Mouse (Mus musculus): ENCODE results near the gene Nubp2. TPM values are rescaled to one million over a fixed set of nuclear protein-coding genes. Genes with fewer than 3 reads are reported as not detected.

The Nubp2 gene
- polyA plus RNA-seq, 1 experiment from 2014 or later: 71.3 TPM

DNA sequence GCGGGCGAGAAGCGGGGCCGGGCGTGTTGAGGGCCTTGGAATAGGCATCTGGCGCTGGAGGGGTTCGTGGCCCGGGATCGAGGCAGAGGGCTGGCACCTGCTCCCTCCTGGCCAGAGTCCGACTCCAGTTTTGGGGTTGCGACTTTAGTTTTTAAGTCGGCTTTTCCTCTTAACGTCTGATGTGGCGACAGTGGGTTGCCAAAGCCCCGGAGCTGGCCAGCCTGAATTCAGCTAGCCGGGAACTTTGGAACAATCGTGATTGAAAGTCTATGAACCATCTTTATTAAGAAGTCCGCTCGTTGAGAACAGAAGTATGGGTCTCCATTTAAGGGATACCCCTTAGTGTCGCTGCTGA lies 35.4 kb downstream of the Nubp2 start:
- Histone ChIP-seq H3K27ac (peak overlapping the region; percentile 95), H3K9me3 (no peaks in the 10 kb centered on the region), H3K27me3 (peaks cover 7% of the 10 kb centered on the region), H3K4me1 (replicated peaks) (peaks cover 27% of the 10 kb centered on the region), H3K4me2 (peak overlapping the region; percentile 91), H3K36me3 (peaks cover 24% of the 10 kb centered on the region), H3K9ac (peak overlapping the region; percentile 82), H3K4me3 (peak overlapping the region; percentile 80)
- WGBS: 2% methylated on average over 20 of the region's 20 CpGs
- ATAC-seq (ENCODE audit: low FRiP score): no peak

DNA sequence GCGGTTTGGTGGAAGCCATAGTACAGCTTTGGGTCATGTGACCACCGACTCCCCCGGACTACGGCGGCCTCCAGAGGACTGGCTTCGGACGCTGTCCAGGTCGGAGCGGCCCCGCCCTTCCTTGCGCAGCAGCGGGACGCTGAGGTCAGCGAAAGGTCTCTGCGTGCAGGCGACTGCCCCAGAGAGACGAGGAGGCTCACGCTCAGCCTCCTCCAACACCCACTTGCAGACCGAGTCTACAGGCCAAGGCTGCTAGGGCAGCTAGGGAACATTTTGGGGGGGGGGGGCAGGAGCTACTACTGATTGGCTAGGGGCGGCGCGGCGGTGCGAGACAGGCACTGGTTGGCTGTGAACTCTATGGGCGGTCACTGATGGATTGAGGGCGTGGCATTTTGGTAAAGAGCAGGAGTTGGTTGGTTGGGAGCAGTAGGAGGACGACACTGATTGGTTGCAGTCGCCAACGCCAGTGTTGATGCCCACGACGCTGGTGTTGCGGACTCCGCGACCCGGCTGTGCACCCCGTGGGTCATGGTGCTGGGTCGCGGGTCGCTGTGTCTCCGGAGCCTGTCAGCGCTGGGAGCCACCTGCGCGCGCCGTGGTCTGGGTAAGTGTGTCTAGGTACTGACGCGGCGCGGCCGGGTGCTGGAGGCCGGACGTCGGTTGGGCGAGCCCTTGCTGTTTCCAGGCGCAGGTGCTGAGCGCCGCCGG lies 35.9 kb downstream of the Nubp2 start, which contains the start of gene Fahd1:
Gene Fahd1, minus strand, starts transcription at position 300 of the 708 bp plus-strand sequence.
- Histone ChIP-seq H3K9ac (peak within 1 kb of the TSS; percentile 84), H3K4me3 (peak within 1 kb of the TSS; percentile 80), H3K27me3 (peaks cover 9% of the 10 kb centered on the region), H3K4me2 (peak within 1 kb of the TSS; percentile 91), H3K9me3 (no peaks in the 10 kb centered on the region), H3K27ac (peak within 1 kb of the TSS; percentile 95), H3K4me1 (replicated peaks) (peaks cover 27% of the 10 kb centered on the region), H3K36me3 (peaks cover 18% of the 10 kb centered on the region)
- ATAC-seq (ENCODE audit: low FRiP score): peak; percentile 100
- under 1% methylated on average over 58 of the region's 58 CpGs for WGBS

DNA sequence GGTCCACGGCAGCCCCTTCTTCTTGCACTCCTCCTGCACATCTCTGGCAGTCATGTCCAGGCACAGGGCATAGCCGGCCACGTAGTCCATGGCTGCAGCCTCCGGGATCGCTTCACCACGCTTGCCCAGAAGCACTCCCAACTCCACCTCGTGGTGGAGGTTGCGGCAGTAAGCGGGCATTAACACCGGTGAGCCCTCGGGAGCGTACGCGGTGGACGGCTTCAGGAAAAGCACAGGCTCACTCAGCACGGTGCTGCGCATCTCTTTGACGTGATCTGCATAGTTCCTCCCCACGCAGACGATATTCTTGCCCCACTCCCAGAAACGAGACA lies 36.5 kb downstream of the Nubp2 start:
- Histone ChIP-seq H3K4me1 (replicated peaks) (peaks cover 27% of the 10 kb centered on the region), H3K4me3 (peak overlapping the region; percentile 80), H3K9ac (peak overlapping the region; percentile 84), H3K9me3 (no peaks in the 10 kb centered on the region), H3K4me2 (peak overlapping the region; percentile 91), H3K27me3 (peaks cover 13% of the 10 kb centered on the region), H3K27ac (peak overlapping the region; percentile 95), H3K36me3 (peaks cover 16% of the 10 kb centered on the region)
- no peak; the same call in 1 of the 2 replicates for ATAC-seq (ENCODE audit: low FRiP score)
- under 1% methylated on average over 21 of the region's 21 CpGs for WGBS

DNA sequence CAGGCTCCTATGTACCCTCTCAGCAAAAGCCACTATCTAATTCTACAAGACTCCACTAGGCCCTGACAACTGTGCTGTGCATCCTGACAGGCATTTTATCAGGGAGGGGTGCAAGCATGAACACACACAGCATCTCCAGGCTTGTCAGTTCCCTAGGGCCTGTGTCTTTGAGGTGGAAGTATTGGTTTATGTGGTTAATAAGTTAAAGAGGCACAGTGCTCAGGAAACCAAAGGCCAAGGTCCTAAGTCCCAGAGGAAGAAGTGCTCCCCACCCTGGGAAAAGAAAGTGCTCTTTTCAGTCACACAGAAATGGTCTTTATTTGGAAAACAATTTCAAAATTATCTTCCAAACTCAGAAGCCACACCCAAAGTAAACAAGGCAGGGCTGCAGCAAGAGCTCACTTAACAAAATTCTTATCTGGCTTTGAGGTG lies 37.5 kb downstream of the Nubp2 start:
- H3K4me1 ChIP-seq (replicated peaks): peaks cover 27% of the 10 kb centered on the region
- H3K27me3 ChIP-seq: peaks cover 18% of the 10 kb centered on the region
- no peak overlapping the region for H3K27ac ChIP-seq
- peak overlapping the region; percentile 29; the same call in 1 of the 2 replicates for H3K9ac ChIP-seq
- peak overlapping the region; percentile 80 for H3K4me3 ChIP-seq
- no peak for ATAC-seq (ENCODE audit: low FRiP score)
- no peaks in the 10 kb centered on the region for H3K9me3 ChIP-seq
- peaks cover 6% of the 10 kb centered on the region for H3K36me3 ChIP-seq
- peak overlapping the region; percentile 91 for H3K4me2 ChIP-seq

DNA sequence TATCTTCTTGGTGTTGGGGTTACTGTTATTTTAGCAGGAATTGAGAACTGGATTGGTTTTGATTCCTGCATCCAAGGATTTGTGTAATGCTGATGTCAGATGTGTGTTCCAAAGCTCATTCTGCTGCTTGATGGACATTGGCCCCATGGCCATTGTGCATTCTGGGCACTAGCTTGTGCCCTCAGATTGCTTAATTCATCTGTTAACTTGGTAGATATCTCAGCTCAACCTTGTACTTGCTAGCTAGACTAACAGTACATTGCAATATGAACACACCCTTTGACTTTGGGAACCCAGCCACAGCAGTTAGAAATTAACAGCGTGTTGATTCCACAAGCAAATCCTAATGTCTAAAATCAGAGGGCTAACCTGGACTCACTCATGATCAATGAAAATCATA lies 38.8 kb downstream of the Nubp2 start:
- peaks cover 27% of the 10 kb centered on the region for H3K4me1 ChIP-seq (replicated peaks)
- peaks cover 18% of the 10 kb centered on the region for H3K27me3 ChIP-seq
- 97% methylated on average over 1 of the region's 1 CpGs for WGBS
- no peak overlapping the region for H3K9ac ChIP-seq
- no peak overlapping the region for H3K4me2 ChIP-seq
- no peaks in the 10 kb centered on the region for H3K36me3 ChIP-seq
- no peak for ATAC-seq (ENCODE audit: low FRiP score)
- no peak overlapping the region for H3K4me3 ChIP-seq
- no peak overlapping the region for H3K27ac ChIP-seq
- H3K9me3 ChIP-seq: no peaks in the 10 kb centered on the region

DNA sequence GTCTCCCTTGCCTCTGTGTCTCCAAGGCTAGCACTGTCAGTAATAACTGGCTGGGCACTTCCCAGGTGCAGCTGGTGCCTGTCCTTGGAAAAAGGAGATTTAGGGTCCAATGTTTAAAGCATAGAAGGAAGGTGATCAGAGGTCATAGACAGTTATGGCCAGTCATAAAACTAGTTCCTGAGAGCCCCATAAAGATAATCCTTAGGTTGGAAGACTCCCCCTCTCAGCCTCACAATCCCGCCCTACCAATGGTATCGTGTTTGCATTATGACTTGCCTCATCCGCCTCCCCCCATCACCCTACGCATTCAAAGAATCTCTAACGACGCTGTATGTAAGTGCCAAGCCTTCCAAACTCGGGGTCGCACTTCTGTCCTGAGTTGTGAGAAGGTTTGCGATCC lies 41.6 kb downstream of the Nubp2 start:
- Histone ChIP-seq H3K27ac (no peak overlapping the region), H3K27me3 (peaks cover 25% of the 10 kb centered on the region), H3K9ac (no peak overlapping the region), H3K9me3 (no peaks in the 10 kb centered on the region), H3K4me3 (no peak overlapping the region), H3K4me2 (no peak overlapping the region), H3K36me3 (no peaks in the 10 kb centered on the region), H3K4me1 (replicated peaks) (peaks cover 14% of the 10 kb centered on the region)
- 52% methylated on average over 9 of the region's 9 CpGs for WGBS
- ATAC-seq (ENCODE audit: low FRiP score): no peak

DNA sequence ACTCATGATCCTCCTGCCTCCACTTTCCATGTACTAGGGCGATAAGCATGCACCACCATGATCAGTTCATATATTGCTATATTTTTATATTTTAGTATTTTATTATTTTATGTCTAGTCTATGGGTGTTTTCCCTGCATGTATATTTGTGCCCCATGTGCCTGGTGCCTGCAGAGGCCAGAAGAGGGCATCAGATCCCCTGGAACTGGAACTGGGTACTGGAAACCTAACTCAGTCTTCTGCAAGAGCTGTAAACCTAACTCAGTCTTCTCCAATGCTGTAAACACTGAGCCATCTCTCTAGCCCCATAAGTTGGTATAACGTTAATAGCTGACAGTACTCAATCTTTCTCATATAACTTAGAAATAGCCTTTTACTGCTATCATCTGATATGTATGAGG lies 43.5 kb downstream of the Nubp2 start:
- no peak overlapping the region for H3K27ac ChIP-seq
- no peaks in the 10 kb centered on the region for H3K9me3 ChIP-seq
- peaks cover 25% of the 10 kb centered on the region for H3K27me3 ChIP-seq
- H3K9ac ChIP-seq: no peak overlapping the region
- no peak for ATAC-seq (ENCODE audit: low FRiP score)
- no peaks in the 10 kb centered on the region for H3K36me3 ChIP-seq
- H3K4me2 ChIP-seq: no peak overlapping the region
- H3K4me3 ChIP-seq: no peak overlapping the region
- whole genome bisulfite sequencing: 55% methylated on average over 2 of the region's 2 CpGs
- peaks cover 2% of the 10 kb centered on the region; the same call in 1 of the 2 replicates for H3K4me1 ChIP-seq (replicated peaks)

DNA sequence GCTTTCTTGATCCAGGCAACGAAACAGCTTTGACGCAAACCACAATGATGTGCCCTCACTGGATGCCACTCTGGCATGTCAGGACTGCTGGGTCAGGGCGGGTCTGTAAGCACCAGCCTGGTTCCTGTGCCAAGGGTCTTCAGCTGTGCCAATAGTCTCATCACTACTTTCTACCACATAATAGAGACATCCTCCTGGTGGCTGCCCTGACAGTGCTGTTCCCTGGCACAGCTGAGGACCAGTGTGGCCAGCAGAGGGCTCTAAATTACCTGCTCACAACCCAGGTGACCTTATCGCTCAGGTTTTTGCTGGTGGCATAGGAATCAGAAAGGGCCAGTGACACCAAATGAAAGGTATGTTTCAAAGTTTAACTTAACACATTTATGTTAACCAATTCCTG lies 45.0 kb downstream of the Nubp2 start:
- Histone ChIP-seq H3K4me1 (replicated peaks) (no peaks in the 10 kb centered on the region), H3K9me3 (no peaks in the 10 kb centered on the region), H3K4me2 (no peak overlapping the region), H3K27me3 (peaks cover 27% of the 10 kb centered on the region), H3K36me3 (no peaks in the 10 kb centered on the region), H3K4me3 (no peak overlapping the region), H3K27ac (no peak overlapping the region), H3K9ac (no peak overlapping the region)
- WGBS: 56% methylated on average over 4 of the region's 4 CpGs
- no peak for ATAC-seq (ENCODE audit: low FRiP score)

DNA sequence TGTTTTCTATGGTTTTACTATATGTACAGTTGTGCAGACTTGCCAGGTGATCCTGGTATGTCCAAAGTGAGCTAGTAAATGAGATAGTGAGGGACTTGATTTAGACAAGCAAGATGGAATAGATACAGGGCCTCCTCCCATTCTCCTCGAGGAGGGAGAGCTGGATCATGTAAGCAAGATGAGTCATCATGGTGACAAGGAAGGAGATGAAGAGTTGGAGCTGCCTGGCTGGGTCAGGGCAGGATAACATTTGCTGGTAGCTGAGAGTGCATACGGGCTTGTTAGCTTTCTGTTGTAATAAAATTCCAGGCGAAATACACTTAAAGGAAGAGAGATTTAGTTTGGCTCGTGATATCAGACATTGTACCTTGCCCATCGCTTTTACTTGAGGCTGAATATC lies 45.8 kb downstream of the Nubp2 start:
- no peak overlapping the region for H3K4me2 ChIP-seq
- H3K27ac ChIP-seq: no peak overlapping the region
- ATAC-seq (ENCODE audit: low FRiP score): no peak
- no peak overlapping the region for H3K4me3 ChIP-seq
- no peaks in the 10 kb centered on the region for H3K9me3 ChIP-seq
- H3K36me3 ChIP-seq: no peaks in the 10 kb centered on the region
- H3K27me3 ChIP-seq: peaks cover 30% of the 10 kb centered on the region
- no peaks in the 10 kb centered on the region for H3K4me1 ChIP-seq (replicated peaks)
- WGBS: 66% methylated on average over 5 of the region's 5 CpGs
- no peak overlapping the region for H3K9ac ChIP-seq

DNA sequence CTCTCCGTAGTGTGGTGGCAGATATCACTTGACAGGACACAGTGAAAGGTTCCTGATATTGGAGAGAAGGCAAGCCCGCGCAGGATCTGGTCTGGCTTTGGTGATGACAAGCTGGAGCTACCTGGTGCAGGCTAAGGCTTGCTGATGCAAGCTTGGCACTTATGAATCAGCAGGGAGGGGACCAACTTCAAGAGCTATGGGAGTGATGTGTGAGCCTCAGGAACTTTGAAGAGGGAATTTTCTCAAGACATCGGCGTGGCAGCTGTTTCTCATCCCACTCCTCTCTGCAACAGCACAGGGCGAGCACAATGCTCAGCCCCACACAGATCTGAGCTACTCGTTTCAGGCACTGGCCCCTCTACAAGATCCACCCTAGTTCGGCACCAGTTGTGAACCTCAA lies 46.3 kb downstream of the Nubp2 start, which contains the start of gene Hagh:
Gene Hagh, plus strand, starts transcription at position 302 of the 400 bp plus-strand sequence.
- H3K4me1 ChIP-seq (replicated peaks): no peaks in the 10 kb centered on the region
- no peak within 1 kb of the TSS for H3K4me2 ChIP-seq
- no peak within 1 kb of the TSS; the same call in 1 of the 2 replicates for H3K9ac ChIP-seq
- ATAC-seq (ENCODE audit: low FRiP score): no peak
- peaks cover 27% of the 10 kb centered on the region for H3K27me3 ChIP-seq
- no peaks in the 10 kb centered on the region for H3K36me3 ChIP-seq
- H3K27ac ChIP-seq: no peak within 1 kb of the TSS
- H3K4me3 ChIP-seq: no peak within 1 kb of the TSS
- no peaks in the 10 kb centered on the region for H3K9me3 ChIP-seq
- WGBS: 73% methylated on average over 8 of the region's 8 CpGs

Other genes with a start within 250 kb of the Nubp2 start
- 32.7 and 34.3 TPM in 2 replicates for gene Slc9a3r2, start 236.0 kb downstream of the Nubp2 start, polyA plus RNA-seq (2015; fragmentation: Nextera tagmentation; extraction: Ambion mirVana)
- gene Npw, start 227.9 kb downstream of the Nubp2 start, polyA plus RNA-seq (2015; fragmentation: Nextera tagmentation; extraction: Ambion mirVana): not detected in 2 replicates
- gene Zfp598, start 216.7 kb downstream of the Nubp2 start, polyA plus RNA-seq (2015; fragmentation: Nextera tagmentation; extraction: Ambion mirVana): 17.7 and 17.8 TPM in 2 replicates
- gene Syngr3, start 196.4 kb downstream of the Nubp2 start, polyA plus RNA-seq (2015; fragmentation: Nextera tagmentation; extraction: Ambion mirVana): 114 and 115 TPM in 2 replicates
- gene Gfer, start 190.2 kb downstream of the Nubp2 start, polyA plus RNA-seq (2015; fragmentation: Nextera tagmentation; extraction: Ambion mirVana): 38.7 and 38.9 TPM in 2 replicates
- 2.9 and 3.4 TPM in 2 replicates for gene Noxo1, start 190.1 kb downstream of the Nubp2 start, polyA plus RNA-seq (2015; fragmentation: Nextera tagmentation; extraction: Ambion mirVana)
- 69.0 and 70.6 TPM in 2 replicates for gene Tbl3, start 178.7 kb downstream of the Nubp2 start, polyA plus RNA-seq (2015; fragmentation: Nextera tagmentation; extraction: Ambion mirVana)
- 0.27 TPM in 1 of 2 replicates, not detected in the other for gene Rnf151, start 168.3 kb downstream of the Nubp2 start, polyA plus RNA-seq (2015; fragmentation: Nextera tagmentation; extraction: Ambion mirVana)
- 782 and 783 TPM in 2 replicates for gene Rps2, start 168.2 kb downstream of the Nubp2 start, polyA plus RNA-seq (2015; fragmentation: Nextera tagmentation; extraction: Ambion mirVana)
- gene Ndufb10, start 161.9 kb downstream of the Nubp2 start, polyA plus RNA-seq (2015; fragmentation: Nextera tagmentation; extraction: Ambion mirVana): 259 and 262 TPM in 2 replicates
- gene Rpl3l, start 158.5 kb downstream of the Nubp2 start, polyA plus RNA-seq (2015; fragmentation: Nextera tagmentation; extraction: Ambion mirVana): not detected in 2 replicates
- 20.2 and 24.0 TPM in 2 replicates for gene Msrb1, start 149.7 kb downstream of the Nubp2 start, polyA plus RNA-seq (2015; fragmentation: Nextera tagmentation; extraction: Ambion mirVana)
- gene Hs3st6, start 133.4 kb downstream of the Nubp2 start, polyA plus RNA-seq (2015; fragmentation: Nextera tagmentation; extraction: Ambion mirVana): 0.28 and 0.45 TPM in 2 replicates
- gene Meiob, start 82.1 kb downstream of the Nubp2 start, polyA plus RNA-seq (2015; fragmentation: Nextera tagmentation; extraction: Ambion mirVana): not detected in 2 replicates
- gene Hagh, start 46.2 kb downstream of the Nubp2 start, polyA plus RNA-seq (2015; fragmentation: Nextera tagmentation; extraction: Ambion mirVana): 49.7 and 51.7 TPM in 2 replicates
- 18.6 and 20.1 TPM in 2 replicates for gene Fahd1, start 36.0 kb downstream of the Nubp2 start, polyA plus RNA-seq (2015; fragmentation: Nextera tagmentation; extraction: Ambion mirVana)
- gene Igfals, start 20.4 kb downstream of the Nubp2 start, polyA plus RNA-seq (2015; fragmentation: Nextera tagmentation; extraction: Ambion mirVana): 0.17 and 0.25 TPM in 2 replicates
- 72.8 and 80.0 TPM in 2 replicates for gene Spsb3, start 294 bp upstream of the Nubp2 start, polyA plus RNA-seq (2015; fragmentation: Nextera tagmentation; extraction: Ambion mirVana)
- gene Eme2, start 8.7 kb upstream of the Nubp2 start, polyA plus RNA-seq (2015; fragmentation: Nextera tagmentation; extraction: Ambion mirVana): 31.4 and 31.8 TPM in 2 replicates
- gene Mrps34, start 8.8 kb upstream of the Nubp2 start, polyA plus RNA-seq (2015; fragmentation: Nextera tagmentation; extraction: Ambion mirVana): 77.0 and 77.6 TPM in 2 replicates
- gene Nme3, start 10.2 kb upstream of the Nubp2 start, polyA plus RNA-seq (2015; fragmentation: Nextera tagmentation; extraction: Ambion mirVana): 78.4 and 82.7 TPM in 2 replicates
- gene Mapk8ip3, start 50.6 kb upstream of the Nubp2 start, polyA plus RNA-seq (2015; fragmentation: Nextera tagmentation; extraction: Ambion mirVana): 79.1 and 85.0 TPM in 2 replicates
- gene Jpt2, start 74.3 kb upstream of the Nubp2 start, polyA plus RNA-seq (2015; fragmentation: Nextera tagmentation; extraction: Ambion mirVana): 104 and 116 TPM in 2 replicates
- 6.3 and 7.1 TPM in 2 replicates for gene Cramp1l, start 129.4 kb upstream of the Nubp2 start, polyA plus RNA-seq (2015; fragmentation: Nextera tagmentation; extraction: Ambion mirVana)
- gene Ift140, start 129.7 kb upstream of the Nubp2 start, polyA plus RNA-seq (2015; fragmentation: Nextera tagmentation; extraction: Ambion mirVana): 18.3 and 18.8 TPM in 2 replicates
- 10.8 and 11.5 TPM in 2 replicates for gene Tmem204, start 197.2 kb upstream of the Nubp2 start, polyA plus RNA-seq (2015; fragmentation: Nextera tagmentation; extraction: Ambion mirVana)
- 41.9 and 45.5 TPM in 2 replicates for gene Telo2, start 229.6 kb upstream of the Nubp2 start, polyA plus RNA-seq (2015; fragmentation: Nextera tagmentation; extraction: Ambion mirVana)
- not detected in 2 replicates for gene Ptx4, start 234.4 kb upstream of the Nubp2 start, polyA plus RNA-seq (2015; fragmentation: Nextera tagmentation; extraction: Ambion mirVana)
- 24.9 and 30.4 TPM in 2 replicates for gene Clcn7, start 247.0 kb upstream of the Nubp2 start, polyA plus RNA-seq (2015; fragmentation: Nextera tagmentation; extraction: Ambion mirVana)